Mouse (Mus musculus) thymus, postnatal 10 days (tissue): Measurements from ENCODE around the gene Rgs3.

Source experiments
- DNase-seq, 2 experiments: peaks; one replicate each; pipeline ENCODE4 v3.0.0; 2021; ENCODE audit warnings: low spot score in 2 of 2

The Rgs3 gene

GRCm38 (mm10) chr4:62559797-62560329 lies at the start of gene Rgs3:
TSS of gene Rgs3 (plus strand) at chr4:62559847.
- no peak for DNase-seq

- DNase-seq, result no peak
These were observed 49.7 kb upstream of the Rgs3 start for GRCm38 (mm10) chr4:62509946-62510345.

GRCm38 (mm10) chr4:62513998-62514506 lies 45.6 kb upstream of the Rgs3 start:
- DNase-seq, result no peak

- DNase-seq, result no peak
These were observed 44.7 kb upstream of the Rgs3 start for GRCm38 (mm10) chr4:62514995-62515394.

GRCm38 (mm10) chr4:62515490-62515889 lies 44.2 kb upstream of the Rgs3 start:
- DNase-seq, result no peak

GRCm38 (mm10) chr4:62516079-62516478 lies 43.6 kb upstream of the Rgs3 start:
- no peak for DNase-seq

GRCm38 (mm10) chr4:62516579-62516978 lies 43.1 kb upstream of the Rgs3 start:
- no peak for DNase-seq

GRCm38 (mm10) chr4:62517046-62517445 lies 42.6 kb upstream of the Rgs3 start:
- DNase-seq, result no peak

- DNase-seq, result no peak
These were observed 41.9 kb upstream of the Rgs3 start for GRCm38 (mm10) chr4:62517538-62518415.

GRCm38 (mm10) chr4:62518416-62519121 lies 41.1 kb upstream of the Rgs3 start:
- peak in 1 of 2 experiments; percentile 18 for DNase-seq

- DNase-seq, result no peak
These were observed 40.4 kb upstream of the Rgs3 start for GRCm38 (mm10) chr4:62519122-62519848.

- DNase-seq, result peak; percentile 46 to 69
These were observed 39.8 kb upstream of the Rgs3 start, which contains the start of gene Alad for GRCm38 (mm10) chr4:62519849-62520233. TSS of gene Alad (minus strand) at chr4:62519918.

- DNase-seq, result no peak
These were observed 38.7 kb upstream of the Rgs3 start for GRCm38 (mm10) chr4:62520892-62521400.

- peak; percentile 93 to 94 for DNase-seq
These were observed 34.8 kb upstream of the Rgs3 start, which contains the start of the genes Pole3 and 4933430I17Rik for GRCm38 (mm10) chr4:62524651-62525488. TSS of gene Pole3 (minus strand) at chr4:62525068. TSS of gene 4933430I17Rik (plus strand) at chr4:62525369.

GRCm38 (mm10) chr4:62525489-62525811 lies 34.2 kb upstream of the Rgs3 start:
- no peak for DNase-seq

- DNase-seq, result no peak
These were observed 33.4 kb upstream of the Rgs3 start for GRCm38 (mm10) chr4:62526256-62526655.

GRCm38 (mm10) chr4:62527655-62528054 lies 32.0 kb upstream of the Rgs3 start:
- DNase-seq, result no peak

- DNase-seq, result no peak
These were observed 25.9 kb upstream of the Rgs3 start for GRCm38 (mm10) chr4:62533729-62534128.

- DNase-seq, result no peak
These were observed 17.8 kb upstream of the Rgs3 start for GRCm38 (mm10) chr4:62541802-62542201.

GRCm38 (mm10) chr4:62543782-62544181 lies 15.9 kb upstream of the Rgs3 start:
- no peak for DNase-seq

- DNase-seq, result no peak
These were observed 14.8 kb upstream of the Rgs3 start for GRCm38 (mm10) chr4:62544801-62545200.
